Mouse (Mus musculus): Measurements from ENCODE around the gene Olfr67.
"Not testable (repeated sequence)": the region's sequence is repeated elsewhere in the genome, so short reads cannot be mapped to it uniquely, and the experiment has no call there.

Gene Olfr67

DNA sequence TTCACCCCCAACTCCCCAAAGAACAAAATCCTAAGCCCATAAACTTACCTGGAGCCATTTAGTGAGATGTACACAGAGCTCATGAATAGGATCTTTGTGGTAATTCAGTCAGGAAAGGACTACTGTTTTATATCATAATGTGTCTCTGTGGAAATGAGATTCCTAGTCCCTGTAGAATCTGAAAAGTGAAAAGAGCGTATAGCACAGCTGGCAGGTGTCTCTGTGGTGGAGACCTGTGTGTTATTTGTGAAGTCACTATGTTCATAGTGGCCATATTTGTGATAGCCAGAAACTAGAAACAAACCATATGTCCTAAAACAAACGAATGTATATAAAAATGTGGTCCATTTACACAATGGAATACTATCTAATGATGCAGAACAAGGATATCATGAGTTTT, 20.1 kb downstream of the Olfr67 start, which contains the start of gene Olfr69:
Gene Olfr69 (minus strand): TSS at position 101 of the 400 bp plus-strand sequence.
- DNase-seq (ENCODE audit: low read depth, low spot score) = no peak

DNA sequence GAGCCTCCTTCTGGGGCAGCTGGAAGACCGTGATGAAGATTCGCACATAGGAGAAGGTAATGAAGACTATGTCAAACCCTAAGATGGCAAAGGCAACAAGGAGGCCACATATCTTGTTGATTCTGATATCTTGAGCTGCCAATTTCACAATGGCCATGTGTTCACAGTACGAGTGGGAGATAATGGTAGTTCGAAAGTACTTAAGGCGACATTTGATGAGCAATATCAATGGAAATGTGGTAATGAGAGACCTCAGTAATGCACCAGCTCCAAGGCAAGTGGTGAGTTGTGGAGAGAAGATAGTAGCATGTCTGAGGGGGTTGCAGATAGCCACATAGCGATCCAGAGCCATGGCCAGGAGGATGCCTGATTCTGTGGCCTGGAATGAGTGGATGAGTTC, 23.9 kb downstream of the Olfr67 start:
- not testable (repeated sequence) for DNase-seq (ENCODE audit: low read depth, low spot score)

DNA sequence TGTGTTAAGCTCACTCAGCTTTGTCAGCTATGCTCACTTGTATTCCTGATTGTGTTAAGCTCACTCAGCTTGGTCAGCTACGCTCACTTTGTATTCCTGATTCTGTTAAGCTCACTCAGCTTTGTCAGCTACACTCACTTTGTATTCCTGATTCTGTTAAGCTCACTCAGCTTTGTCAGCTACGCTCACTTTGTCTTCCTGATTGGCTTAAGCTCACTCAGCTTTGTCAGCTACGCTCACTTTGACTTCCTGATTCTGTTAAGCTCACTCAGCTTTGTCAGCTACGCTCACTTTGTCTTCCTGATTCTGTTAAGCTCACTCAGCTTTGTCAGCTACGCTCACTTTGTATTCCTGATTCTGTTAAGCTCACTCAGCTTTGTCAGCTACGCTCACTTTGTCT, 29.4 kb downstream of the Olfr67 start:
- DNase-seq (ENCODE audit: low read depth, low spot score) = not testable (repeated sequence)

- DNase-seq (ENCODE audit: low read depth, low spot score) = no peak
Observed at GRCm38 (mm10) chr7:103757233-103757632, 34.4 kb downstream of the Olfr67 start, which contains the start of gene Olfr630. Olfr630 (minus strand) TSS chr7:103757333.

GRCm38 (mm10) chr7:103744843-103745242, 46.8 kb downstream of the Olfr67 start, which contains the start of gene Olfr629:
Olfr629 (minus strand) TSS chr7:103744943.
- no peak for DNase-seq (ENCODE audit: low read depth, low spot score)

Measured in brain, embryonic 18.5 days (tissue).